Mouse (Mus musculus) ES-E14 (cell line): ENCODE measurements around the gene Taok3. TPM values are rescaled to one million over a fixed set of nuclear protein-coding genes. Genes with fewer than 3 reads are reported as not detected.

ENCODE experiments used
- DNase-seq: peaks from one replicate; pipeline ENCODE4 v3.0.0-alpha.2; 2013; ENCODE audit warnings: low read depth, low spot score
- H3K27ac ChIP-seq: 2 replicates; pipeline ENCODE4 v1.5.1; 2012; ENCODE audit warnings: low read depth, mild to moderate bottlenecking, low read length, moderate library complexity, mixed read lengths; ENCODE audit not compliant: poor library complexity, insufficient read depth, severe bottlenecking
- H3K36me3 ChIP-seq: 2 replicates; pipeline ENCODE4 v1.6.1; 2012; ENCODE audit warnings: mild to moderate bottlenecking, low read length, moderate library complexity, mixed read lengths; ENCODE audit not compliant: control insufficient read depth, poor library complexity, insufficient read depth, severe bottlenecking
- H3K4me1 ChIP-seq, 2 experiments: fragments of 150-350 bp in 1 of 2; sonication (generic) in 1 of 2; 2 replicates each; pipeline ENCODE4 v1.6.1; 2012; ENCODE audit warnings: low read length in 2 of 2, mild to moderate bottlenecking in 1 of 2, mixed read lengths in 1 of 2; ENCODE audit not compliant: control insufficient read depth in 2 of 2, insufficient read depth in 2 of 2, poor library complexity in 1 of 2
- H3K4me3 ChIP-seq, 2 experiments: fragments of 150-350 bp in 1 of 2; sonication (generic) in 1 of 2; 2 replicates each; pipeline ENCODE4 v1.5.1; 2012; ENCODE audit warnings: low read length in 2 of 2, low read depth in 1 of 2, mild to moderate bottlenecking in 1 of 2, mixed read lengths in 1 of 2; ENCODE audit not compliant: insufficient read depth in 1 of 2, poor library complexity in 1 of 2, severe bottlenecking in 1 of 2
- H3K9ac ChIP-seq: 2 replicates; pipeline ENCODE4 v1.6.1; 2012; ENCODE audit warnings: low read depth, mild to moderate bottlenecking, low read length, mixed read lengths; ENCODE audit not compliant: poor library complexity, insufficient read depth, severe bottlenecking
- H3K9me3 ChIP-seq: fragments of 150-350 bp; sonication (generic); 2 replicates; pipeline ENCODE4 v1.6.1; 2012; ENCODE audit warnings: low read depth, mild to moderate bottlenecking, low read length; ENCODE audit not compliant: control insufficient read depth, insufficient read depth
- CHD2 ChIP-seq: IDR thresholded peaks from 2 replicates; pipeline ENCODE4 v1.6.1; 2014; ENCODE audit warnings: mild to moderate bottlenecking, low read depth, low read length, inconsistent platforms
- HCFC1 ChIP-seq: IDR thresholded peaks from 2 replicates; pipeline ENCODE4 v1.6.1; 2012; ENCODE audit warnings: low read length, inconsistent platforms, borderline replicate concordance; ENCODE audit not compliant: insufficient read depth
- MAFK ChIP-seq: IDR thresholded peaks from 2 replicates; pipeline ENCODE4 v1.6.1; 2014; ENCODE audit warnings: mild to moderate bottlenecking, low read depth, low read length, inconsistent platforms; ENCODE audit not compliant: insufficient read depth
- ZC3H11A ChIP-seq: IDR thresholded peaks from 2 replicates; pipeline ENCODE4 v1.6.1; 2012; ENCODE audit warnings: low read depth, mild to moderate bottlenecking, inconsistent platforms, low read length, borderline replicate concordance
- ZNF384 ChIP-seq: IDR thresholded peaks from 2 replicates; pipeline ENCODE4 v1.6.1; 2012; ENCODE audit warnings: low read depth, low read length, inconsistent platforms
- in situ Hi-C, 2 experiments: fragments of 600-800 bp; cut with MboI; formaldehyde crosslinking; loops; one replicate each; pipeline ENCODE4 v1.15.1; 2025; ENCODE audit warnings: low sequenced_read_pairs in 2 of 2, inconsistent platforms in 1 of 2; ENCODE audit not compliant: unreplicated experiment in 2 of 2
- total RNA-seq: library from RNA; depleted of rRNA; stranded (reverse); fragments of 300-350 nt; gene quantifications from 2 replicates; pipeline ENCODE4 v1.2.3, GENCODE M21; 2012

The Taok3 gene
- total RNA-seq, 1 experiment, result 6.9 TPM

DNA sequence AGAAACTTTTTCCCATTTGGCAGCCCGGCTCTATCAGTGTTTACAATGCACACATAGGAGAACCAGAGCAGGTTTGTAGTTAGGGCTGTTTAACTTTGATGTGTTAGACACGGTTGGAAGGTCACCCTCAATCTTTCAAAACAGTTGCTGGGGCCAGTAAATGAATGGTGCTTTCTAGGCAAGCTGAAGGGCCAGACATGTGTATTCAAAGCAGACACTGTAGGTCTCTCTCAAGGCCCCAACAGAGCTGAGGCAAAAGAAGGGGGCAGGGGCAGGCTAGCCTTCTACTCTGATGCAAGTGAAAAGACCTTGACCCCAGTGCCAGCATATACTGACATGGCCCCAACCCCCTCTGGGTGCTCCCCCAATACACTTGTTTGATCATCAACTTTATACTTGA is 1.7 kb downstream of the Taok3 start:
- Histone ChIP-seq H3K9ac (no peak overlapping the region), H3K9me3 (no peaks in the 10 kb centered on the region), H3K27ac (no peak overlapping the region), H3K4me1 (peaks cover 0 to 21% of the 10 kb centered on the region in 2 experiments; a peak in 2 of 4 replicates), H3K36me3 (no peaks in the 10 kb centered on the region), H3K4me3 (peak overlapping the region in 1 of 2 experiments; percentile 93; a peak in 1 of 4 replicates)
- no peak for DNase-seq
- TF ChIP-seq MAFK (no peak), CHD2 (no peak), HCFC1 (no peak), ZNF384 (no peak), ZC3H11A (no peak)
- in situ Hi-C loops, result no loop called here

DNA sequence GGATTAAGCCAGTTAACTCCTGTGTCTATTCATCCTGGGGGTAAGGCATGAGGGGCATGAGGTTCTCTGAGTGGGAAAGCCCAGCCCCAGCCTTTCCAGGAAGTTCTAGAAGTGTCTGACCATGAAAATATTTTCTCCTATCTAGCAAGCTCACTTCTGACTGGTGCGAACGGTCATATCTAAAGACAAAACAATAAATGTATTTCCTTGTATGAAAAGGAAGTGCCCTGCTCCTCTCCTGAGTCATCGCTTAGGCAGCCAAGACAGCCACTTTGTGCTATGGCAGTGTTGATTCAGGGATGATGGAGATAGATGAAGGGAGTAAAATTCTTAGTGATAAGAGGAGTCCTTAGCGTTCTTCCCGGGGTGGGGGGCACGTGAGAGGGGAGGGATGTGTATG is 3.2 kb downstream of the Taok3 start:
- in situ Hi-C loops, result no loop called here
- peaks cover 0 to 23% of the 10 kb centered on the region in 2 experiments; a peak in 2 of 4 replicates for H3K4me1 ChIP-seq
- H3K9ac ChIP-seq, result no peak overlapping the region
- no peaks in the 10 kb centered on the region for H3K9me3 ChIP-seq
- no peak for TF ChIP-seq MAFK
- no peak for TF ChIP-seq HCFC1
- no peak for TF ChIP-seq CHD2
- no peak for TF ChIP-seq ZC3H11A
- TF ChIP-seq ZNF384, result no peak
- H3K36me3 ChIP-seq, result no peaks in the 10 kb centered on the region
- H3K4me3 ChIP-seq, result no peak overlapping the region
- no peak for DNase-seq
- no peak overlapping the region for H3K27ac ChIP-seq

DNA sequence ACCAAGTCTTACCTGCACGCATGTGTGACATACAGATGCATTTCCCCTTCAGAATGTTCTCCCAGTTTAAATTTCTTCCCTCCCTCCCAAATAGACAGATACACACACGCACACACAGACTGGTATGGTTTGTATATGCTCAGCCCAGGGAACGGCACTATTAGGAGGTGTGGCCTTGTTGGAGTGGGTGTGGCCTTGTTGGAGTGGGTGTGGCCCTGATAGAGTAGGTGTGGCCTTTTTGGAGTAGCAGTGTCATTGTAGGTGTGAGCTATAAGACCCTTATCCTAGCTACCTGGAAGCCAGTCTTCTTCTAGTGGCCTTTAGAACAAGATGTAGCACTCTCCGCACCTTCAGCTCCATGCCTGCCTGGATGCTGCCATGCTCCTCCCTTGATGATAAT is 3.9 kb downstream of the Taok3 start:
- Histone ChIP-seq H3K9me3 (no peaks in the 10 kb centered on the region), H3K9ac (no peak overlapping the region), H3K4me3 (no peak overlapping the region), H3K27ac (no peak overlapping the region), H3K4me1 (peaks cover 0 to 23% of the 10 kb centered on the region in 2 experiments; a peak in 2 of 4 replicates), H3K36me3 (no peaks in the 10 kb centered on the region)
- DNase-seq, result no peak
- TF ChIP-seq CHD2, result no peak
- no peak for TF ChIP-seq MAFK
- no peak for TF ChIP-seq HCFC1
- TF ChIP-seq ZC3H11A, result no peak
- TF ChIP-seq ZNF384, result no peak
- in situ Hi-C loops, result no loop called here

DNA sequence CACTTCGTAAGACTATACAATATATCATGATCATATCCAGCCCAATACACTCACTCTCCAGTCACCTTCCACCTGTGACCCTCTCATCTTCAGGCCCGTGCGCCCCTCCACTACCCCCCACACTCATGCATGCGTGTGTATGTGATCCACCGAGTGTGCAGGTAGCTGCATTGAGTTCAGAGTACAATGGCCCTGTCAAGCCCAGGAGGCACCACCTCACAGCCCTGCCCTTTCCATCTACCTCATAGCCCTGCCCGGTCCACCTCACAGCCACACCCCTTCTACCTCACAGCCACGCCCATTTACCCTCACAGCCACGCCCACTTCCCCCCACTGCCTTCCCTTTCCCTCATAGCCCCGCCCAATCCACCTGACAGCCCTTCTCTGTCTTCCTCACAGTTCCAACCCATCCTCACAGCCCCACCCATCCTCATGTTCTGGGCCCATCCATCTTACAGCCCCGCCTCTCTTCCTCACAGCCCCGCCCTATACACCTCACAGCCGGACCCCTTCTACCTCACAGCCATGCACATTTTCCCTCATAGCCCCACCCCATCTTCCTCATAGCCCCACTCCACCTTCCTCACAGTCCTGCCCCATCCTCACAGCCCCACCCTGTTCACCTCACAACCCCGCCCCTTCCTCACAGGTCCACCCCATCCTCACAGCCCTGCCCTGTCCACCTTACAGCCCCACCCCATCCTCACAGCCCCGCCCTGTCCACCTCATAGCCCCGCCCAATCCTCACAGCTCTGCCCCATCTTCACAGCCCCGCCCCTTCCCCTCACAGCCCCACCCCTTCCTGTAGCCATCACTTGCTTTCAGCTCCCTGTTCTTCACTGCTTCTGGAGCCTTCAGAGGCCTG is 5.8 kb downstream of the Taok3 start:
- H3K9ac ChIP-seq, result 0 out of 2 replicates have a peak overlapping the region, but pooled peaks have one; percentile 42
- no peaks in the 10 kb centered on the region for H3K9me3 ChIP-seq
- H3K36me3 ChIP-seq, result no peaks in the 10 kb centered on the region
- TF ChIP-seq MAFK, result no peak
- no peak for TF ChIP-seq CHD2
- TF ChIP-seq ZNF384, result no peak
- TF ChIP-seq HCFC1, result no peak
- TF ChIP-seq ZC3H11A, result no peak
- peaks cover 0 to 26% of the 10 kb centered on the region in 2 experiments; a peak in 2 of 4 replicates for H3K4me1 ChIP-seq
- peak; percentile 69 for DNase-seq
- H3K4me3 ChIP-seq, result peak overlapping the region; percentile 32 to 52; a peak in 3 of 4 replicates
- no peak overlapping the region for H3K27ac ChIP-seq
- in situ Hi-C loops, result no loop called here
